Mouse (Mus musculus) adrenal gland, postnatal 36 days (tissue): ENCODE data around the gene Nol8. TPM values are rescaled to one million over a fixed set of nuclear protein-coding genes. Genes with fewer than 3 reads are reported as not detected.

Experiments used
- DNase-seq, 2 experiments: peaks; one replicate each; pipeline ENCODE4 v3.0.0; 2021; ENCODE audit warnings: mixed read lengths in 1 of 2
- long read RNA-seq, 2 experiments: library from polyadenylated mRNA; stranded (forward); transcript quantifications; one replicate each; pipeline ENCODE4 v2.0.0; 2021; ENCODE audit warnings: borderline sequencing depth in 2 of 2
- total RNA-seq, 2 experiments: library from RNA; stranded (reverse); gene quantifications; 2 replicates each; pipeline ENCODE4 v1.2.3; 2021

Gene Nol8
- total RNA-seq = 10 to 100 TPM; 24.5 to 25.4 TPM
- long read RNA-seq, experiment 1, full-length matches to known transcripts = 1 of 12 reads
- long read RNA-seq, experiment 1, partial matches to known transcripts = 7 of 12 reads
- long read RNA-seq, experiment 1, other reads (novel, unspliced or antisense) = 4 of 12 reads
- long read RNA-seq, experiment 2, full-length matches to known transcripts = 1 of 2 reads
- long read RNA-seq, experiment 2, partial matches to known transcripts = 1 of 2 reads
- long read RNA-seq, experiment 2, other reads (novel, unspliced or antisense) = 0 of 2 reads

DNA sequence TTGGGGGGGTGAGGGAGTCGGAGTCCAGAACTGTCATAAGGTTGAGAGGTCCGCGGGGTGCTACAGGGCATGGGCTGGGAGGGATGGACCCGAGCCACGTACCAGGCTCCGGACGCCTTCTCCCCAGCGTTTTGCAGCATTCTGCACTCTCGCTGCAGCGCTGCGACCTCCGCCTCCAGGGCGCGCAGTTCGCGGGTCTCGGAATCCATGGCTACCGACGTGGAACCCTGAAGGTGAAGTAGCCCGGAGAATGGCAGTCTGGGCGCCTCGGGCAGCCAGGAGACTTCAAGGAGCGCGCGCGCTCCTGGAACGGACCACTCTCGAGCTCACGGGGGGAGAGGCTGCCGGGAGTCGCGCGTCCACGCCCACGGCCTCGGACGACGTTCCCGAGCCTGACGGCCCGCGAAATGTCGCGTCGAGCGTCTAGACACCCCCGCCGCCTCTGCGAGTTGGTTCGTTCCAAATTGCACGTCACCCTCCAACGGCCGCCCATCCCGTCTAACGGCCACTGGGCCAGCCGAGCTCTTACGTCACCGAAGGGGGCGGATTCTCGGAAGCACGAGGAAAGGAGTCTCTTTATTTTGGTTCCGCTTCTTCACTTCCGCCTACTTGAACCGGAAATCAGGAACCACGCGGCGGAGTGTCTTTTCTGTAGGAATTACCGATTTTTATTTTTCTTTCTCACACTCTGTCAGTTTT, at the start of gene Nol8, which contains the start of gene Cenpp:
Gene Nol8 (plus strand): TSS at position 598 of the 699 bp plus-strand sequence.
Gene Cenpp (minus strand): TSS at position 305 of the 699 bp plus-strand sequence.
- DNase-seq = peak; percentile 99

DNA sequence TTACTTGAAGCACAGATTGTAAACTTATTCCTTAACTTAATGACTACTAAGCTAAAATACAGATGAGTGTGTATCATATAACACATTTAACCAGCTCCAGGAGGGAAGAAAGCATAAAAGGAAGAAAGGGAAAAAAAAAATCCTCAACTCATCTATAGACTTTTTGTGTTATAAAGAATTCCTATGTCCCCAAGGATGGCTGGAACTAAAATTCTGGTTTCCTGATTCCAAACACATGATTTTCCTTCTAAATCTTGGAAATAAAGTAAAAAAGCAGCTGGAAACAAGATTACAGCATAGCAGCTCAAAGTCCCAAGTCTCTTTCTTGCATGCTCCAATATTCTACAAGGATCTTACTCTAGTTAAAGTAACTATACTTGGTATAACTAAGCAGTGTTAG, 49.3 kb upstream of the Nol8 start:
- no peak for DNase-seq

DNA sequence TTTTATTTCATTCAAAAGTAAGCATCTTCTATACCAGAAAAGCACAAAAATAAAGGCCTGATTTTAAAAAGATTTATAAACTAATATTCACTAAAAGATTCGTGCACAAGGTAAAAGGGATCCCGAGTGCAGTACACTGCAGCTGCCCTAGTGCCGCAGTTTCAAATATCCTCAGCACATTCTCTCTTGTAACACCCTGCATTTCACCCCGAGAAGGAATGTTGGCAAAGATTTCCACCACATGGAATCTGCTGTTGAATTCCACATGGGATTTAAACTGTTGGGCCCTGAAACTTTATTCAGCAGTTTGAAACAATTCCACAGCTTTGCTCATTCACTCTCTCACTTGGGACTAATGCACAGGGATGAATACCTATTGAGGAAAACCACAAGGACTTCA, 45.2 kb upstream of the Nol8 start, which contains the start of gene Ogn:
Gene Ogn (plus strand): TSS at position 333 of the 400 bp plus-strand sequence.
- peak in 1 of 2 experiments; percentile 3 for DNase-seq

DNA sequence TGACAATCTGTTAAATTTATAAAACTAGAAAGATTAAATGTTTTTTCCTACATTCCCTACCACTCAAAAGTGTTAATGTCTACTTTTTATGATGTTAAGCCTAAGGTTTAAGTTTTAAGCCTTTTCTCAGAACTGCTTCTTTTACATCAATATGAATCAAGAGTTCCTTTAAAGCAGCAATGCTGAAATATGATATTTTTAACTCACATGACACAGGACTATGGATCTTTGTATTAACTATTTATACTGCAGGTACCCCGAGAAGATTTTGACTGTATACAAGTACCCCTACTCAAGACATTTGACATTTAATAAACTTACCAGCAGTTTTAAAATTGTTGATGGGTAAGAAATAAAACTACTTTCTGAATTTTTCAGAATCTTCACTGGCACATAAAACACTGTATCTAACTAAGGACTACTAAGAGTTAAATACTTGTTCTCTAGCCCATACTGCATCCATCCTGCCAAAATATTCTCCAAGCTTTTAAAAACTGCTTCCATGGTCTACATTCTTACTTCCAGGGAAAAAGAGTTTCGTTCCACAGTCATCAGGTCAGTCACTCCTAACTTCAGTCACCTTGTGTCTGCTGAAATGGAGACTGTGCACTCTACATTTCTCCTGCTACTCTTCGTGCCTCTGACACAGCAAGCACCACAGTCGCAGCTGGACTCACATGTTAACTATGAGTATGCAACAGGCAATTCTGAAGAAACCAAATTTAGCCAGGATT, 44.1 kb upstream of the Nol8 start:
- DNase-seq = no peak

DNA sequence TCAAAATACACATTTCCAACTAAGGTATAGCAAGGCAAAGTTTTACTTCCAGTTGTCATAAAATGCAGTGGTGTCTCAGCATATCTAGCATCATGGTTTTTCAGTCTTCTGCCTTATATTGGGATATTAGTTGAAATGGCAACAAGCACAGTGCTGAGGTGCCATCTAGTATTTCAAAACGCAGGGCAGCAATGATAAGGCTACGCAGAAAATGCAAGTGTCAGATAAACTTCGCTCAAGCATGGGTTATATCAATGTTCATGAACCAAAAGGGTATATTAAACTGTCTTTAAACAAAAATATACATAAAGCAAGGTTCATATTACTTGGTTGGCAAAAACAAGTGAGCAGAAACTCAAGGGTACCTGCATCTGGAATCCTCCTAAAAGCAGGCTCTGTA, 35.9 kb upstream of the Nol8 start:
- DNase-seq = no peak

DNA sequence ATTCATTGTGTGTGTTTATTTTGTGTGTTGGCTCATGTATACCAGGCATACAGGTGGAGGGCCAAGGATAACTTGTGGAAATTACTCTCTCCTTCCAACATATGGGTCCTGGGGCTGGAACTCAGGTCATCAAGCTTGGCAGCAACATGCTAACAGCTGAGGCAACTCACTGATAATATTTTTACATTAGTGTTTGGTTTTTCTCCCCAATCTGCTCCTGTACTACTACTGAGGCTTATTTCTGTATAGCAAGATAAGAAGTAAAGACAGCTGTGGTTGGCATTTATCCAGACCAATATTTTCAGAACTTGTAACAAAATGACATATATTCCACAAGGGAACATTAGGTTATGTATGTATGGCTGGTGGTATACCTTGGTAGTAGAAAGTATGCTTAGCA, 34.5 kb upstream of the Nol8 start:
- no peak for DNase-seq

DNA sequence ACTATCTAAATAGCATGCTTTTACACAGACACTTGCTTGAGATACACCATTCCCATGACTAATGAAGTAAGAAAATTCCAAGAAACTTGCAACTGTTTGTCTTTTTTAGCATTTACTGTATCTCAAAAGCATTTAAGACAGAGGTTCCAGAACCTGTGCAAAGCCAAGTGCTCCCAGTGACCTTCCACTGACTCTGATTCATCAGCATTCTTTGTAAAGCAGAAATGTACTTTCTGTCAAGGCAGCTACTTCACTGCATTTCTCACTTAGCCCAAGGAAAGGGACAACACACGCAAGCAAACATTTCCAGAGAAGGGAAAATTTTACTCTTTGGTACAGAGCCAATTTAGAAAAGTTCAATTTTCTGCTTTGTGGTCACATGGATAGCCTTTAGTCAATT, 29.7 kb upstream of the Nol8 start:
- peak; percentile 16 to 18 for DNase-seq

DNA sequence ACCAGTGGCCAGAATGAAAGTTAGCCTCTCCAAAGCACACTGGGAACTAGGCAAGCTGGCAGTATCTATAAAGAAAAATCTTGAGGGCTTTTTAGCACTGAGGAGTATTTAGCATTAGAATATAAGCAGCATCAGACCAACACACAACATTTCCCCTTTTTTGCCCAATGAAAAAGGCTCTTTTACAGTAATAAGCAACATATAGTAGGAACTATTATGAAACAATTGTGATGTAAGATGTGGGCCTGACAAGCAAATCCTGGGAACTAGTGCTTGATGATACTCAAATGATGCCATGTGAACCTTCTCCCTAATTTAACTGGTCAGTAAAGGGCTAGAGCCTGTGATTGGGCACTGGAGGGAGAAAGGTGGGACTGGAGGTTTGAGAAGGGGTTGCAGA, 24.7 kb upstream of the Nol8 start:
- no peak for DNase-seq

DNA sequence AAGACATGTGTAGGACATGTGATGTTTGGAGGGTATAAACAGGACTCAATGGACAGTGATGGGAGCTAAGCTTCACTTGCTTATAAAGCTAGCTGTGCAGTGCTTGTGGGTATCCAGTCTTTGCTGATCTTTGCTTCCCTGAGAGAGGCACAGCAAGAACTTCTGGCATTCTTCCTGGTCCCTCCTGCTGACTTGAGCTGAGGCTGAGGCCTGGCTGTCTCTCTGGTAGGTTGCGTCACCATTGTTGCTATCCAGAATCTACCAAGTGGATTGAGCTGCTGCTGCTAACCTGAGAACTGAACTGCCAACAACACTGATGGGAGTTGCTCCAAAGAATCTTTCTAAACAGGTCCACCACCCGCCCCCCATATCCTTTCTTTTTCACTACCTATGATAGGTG, 23.8 kb upstream of the Nol8 start:
- peak in 1 of 2 experiments; percentile 32 for DNase-seq

DNA sequence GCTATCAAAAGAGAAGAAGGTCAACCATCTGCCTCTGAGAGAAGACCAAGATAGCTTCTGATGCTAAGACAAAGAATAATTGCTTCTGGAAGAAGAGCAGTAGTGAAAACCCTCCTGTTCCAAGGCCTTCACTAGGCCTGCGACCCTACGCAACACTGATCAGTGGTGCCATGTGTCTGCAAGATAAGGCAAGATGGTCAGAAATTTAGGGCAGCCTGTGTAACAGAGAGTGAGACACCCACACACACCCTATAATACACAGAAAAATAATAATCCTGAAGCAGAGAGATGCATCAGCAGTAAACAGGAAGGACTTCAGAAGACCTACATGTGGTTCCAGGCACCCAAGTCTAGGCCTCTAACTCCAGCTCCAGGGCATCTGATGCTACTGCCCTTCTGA, 12.9 kb upstream of the Nol8 start:
- DNase-seq = no peak

DNA sequence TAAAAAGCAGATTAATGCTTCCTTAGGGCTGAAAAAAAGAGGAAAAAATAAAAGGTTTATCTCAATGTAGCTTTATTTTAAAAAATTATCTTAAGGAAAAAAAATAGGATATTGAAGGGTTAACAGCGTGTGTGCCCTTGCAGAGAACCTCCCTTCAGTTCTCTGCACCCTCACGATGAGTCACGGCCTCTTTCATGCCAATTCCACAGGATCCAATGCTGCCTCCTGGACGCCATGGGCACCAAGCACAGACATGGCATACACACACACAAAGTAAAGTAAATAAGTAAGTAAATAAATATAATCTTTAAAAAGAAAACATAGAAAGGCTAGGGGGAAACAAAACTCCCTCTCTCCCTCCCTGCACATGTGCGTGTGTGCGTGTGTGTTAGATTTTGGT, 10.2 kb upstream of the Nol8 start:
- DNase-seq = peak; percentile 60 to 63

DNA sequence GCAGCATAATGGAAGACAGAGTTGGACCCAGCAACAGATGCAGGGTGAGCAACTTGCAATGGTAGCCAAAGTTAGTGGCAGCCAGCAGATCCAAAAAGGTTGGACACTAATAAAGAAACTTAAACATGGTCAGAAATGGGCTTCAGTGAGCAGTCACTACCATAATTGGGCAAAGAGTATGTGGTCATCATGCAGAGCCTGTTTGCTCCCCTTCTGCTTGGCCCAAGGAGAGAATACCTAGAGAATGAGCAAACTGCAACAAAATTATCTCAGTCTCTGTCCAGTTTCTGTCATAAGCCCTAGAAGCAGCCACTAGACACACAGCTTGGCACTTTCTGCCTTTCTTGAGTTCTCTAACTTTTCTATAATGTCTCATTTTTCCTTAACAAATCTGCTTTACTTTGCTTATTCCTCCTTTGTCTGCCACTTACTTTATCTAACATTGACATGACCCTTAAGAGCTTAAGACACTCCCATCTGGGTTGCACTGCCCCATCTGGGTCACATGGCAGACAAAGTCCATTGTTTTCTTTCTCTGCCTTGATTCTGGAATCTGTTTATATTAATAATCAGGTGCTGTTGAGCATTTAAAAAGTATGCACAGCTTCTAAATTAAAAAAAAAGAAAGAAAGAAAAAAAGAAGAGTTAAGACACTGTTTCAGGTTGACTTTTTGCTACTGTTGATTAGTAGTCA, 9.1 kb upstream of the Nol8 start:
- no peak for DNase-seq

DNA sequence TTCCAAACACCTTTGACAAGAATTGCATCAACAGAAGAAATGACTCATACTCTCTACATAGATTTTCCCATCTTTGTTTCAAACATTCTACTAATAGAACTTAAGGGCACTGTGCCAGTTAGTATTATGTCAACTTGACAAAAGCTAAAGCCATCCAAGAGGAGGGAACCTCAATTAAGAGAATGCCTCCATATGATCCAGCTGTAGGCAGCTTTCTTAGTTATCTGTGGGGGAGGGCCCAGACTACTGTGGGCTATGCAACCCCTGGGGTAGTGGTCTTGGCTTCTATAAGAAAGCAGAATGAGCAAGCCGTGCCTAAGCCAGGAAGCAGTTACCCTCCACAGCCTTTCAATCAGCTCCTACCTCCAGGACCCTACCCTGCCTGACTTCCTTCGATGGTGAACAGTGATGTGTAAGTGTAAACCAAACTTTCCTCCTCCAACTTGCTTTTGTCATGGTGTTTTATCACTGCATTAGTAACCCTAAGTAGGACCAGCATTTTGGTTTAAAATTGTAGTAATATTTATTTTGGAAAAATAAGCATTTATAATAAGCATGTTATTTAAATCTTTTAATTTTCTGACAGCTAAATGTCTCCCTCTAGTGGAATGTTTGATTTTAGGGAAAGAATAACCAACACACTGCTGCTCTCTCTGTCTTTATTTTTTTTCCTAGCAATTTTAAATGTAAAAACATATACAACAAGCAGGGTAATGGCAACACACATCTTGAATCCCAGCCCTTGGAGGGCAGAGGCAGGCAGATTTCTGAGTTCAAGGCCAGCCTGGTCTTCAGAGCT, 7.9 kb upstream of the Nol8 start:
- DNase-seq = no peak

DNA sequence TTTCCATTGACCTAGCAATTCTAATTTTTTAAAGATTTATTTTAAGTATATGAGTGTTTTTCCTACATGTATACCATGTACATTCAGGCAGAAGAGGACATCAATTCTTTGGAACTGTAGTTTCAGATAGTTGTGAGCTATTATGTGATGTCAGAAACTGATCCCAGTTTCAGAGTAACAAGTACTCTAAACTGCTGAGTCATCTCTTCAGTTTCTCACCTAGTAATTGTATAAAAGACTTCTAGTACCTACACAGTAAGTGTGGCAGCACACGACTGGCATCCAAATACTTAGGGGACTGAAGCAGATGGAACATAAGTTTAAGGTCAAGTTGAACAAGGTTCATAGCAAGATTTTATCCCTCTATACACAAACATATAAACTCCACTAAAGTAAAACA, 6.9 kb upstream of the Nol8 start:
- no peak for DNase-seq

DNA sequence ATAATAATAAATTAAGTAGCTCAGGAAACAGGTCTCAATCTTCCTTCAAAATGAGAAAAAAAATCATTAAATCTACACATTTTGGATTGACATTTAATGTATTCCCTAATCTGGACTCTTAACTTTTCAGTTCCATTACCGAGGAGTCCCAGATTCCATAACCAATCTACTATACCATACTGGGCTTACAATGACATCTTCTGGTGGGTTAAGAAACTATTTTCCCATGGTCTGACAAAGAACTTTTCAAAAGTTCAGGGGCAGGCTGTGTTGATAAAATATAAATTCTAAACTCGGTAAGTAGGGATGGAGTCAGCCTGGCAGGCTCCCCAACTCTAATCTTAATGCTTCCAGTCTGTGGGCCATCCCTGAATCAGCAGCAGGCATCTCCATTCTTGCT, 1.7 kb upstream of the Nol8 start:
- no peak for DNase-seq

DNA sequence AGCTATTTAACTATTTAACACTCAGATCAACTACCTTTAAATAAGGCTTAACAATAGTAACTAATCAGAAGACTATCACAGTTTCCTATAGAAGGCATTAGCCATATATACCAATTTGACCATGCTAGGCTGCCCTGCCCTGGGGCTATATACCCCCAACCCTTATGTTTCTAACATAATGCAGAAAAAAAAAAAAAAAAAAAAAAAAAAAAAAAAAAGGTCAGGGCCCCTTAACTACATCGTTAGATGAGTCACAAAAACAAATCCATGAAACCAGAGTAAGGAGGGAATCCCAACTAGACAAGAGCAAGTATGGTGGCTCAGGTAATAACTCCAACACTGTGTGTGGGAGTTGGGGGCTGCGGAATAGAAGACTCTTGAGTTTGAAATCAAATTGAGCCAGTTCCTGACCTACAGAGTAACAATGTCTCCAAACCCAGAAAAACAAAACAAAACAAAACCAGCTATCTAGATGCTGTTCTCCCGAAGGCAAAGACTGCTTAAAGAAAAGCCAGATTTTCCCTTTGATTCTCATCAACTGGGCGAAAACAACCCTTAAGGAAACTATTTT, 1.0 kb upstream of the Nol8 start:
- DNase-seq = no peak

DNA sequence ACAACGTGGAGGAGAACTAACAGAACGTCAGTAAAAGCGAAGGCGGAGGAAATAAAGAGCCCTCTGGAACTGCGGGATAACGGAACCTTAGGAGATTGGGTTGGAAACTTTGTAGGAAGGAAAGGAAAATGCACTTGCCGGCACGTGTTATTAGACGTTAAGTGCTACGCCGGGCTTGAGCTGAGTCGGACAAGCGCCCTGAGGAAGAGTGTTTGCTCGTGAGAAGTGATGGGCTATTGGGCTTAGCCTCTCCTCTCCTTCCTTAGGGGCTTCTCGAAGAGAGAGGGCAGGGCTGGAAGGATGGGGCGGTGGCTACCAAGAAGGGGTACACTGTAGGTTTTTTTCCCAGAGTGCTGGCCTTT, 283 bp downstream of the Nol8 start:
- DNase-seq = peak; percentile 45 to 51

DNA sequence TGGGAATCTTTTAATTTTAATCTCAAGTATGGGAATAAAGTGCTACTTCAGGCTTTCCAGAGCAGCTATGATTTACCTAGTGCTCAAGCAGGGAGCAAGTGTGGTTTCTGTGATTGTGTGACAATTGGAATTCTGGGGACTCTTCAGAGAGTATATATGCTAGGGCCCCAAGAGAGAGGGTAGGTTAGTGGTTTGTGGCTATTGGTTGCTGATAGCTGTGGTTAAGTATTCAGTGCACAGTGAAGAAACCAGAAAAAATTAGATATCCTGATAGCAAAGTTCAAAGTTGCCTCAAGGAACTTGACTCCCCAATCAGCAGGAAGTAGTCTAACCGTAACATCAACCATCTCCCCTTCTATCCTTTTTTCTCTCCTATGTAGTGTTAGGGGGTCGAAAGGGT, 24.9 kb downstream of the Nol8 start:
- no peak for DNase-seq

DNA sequence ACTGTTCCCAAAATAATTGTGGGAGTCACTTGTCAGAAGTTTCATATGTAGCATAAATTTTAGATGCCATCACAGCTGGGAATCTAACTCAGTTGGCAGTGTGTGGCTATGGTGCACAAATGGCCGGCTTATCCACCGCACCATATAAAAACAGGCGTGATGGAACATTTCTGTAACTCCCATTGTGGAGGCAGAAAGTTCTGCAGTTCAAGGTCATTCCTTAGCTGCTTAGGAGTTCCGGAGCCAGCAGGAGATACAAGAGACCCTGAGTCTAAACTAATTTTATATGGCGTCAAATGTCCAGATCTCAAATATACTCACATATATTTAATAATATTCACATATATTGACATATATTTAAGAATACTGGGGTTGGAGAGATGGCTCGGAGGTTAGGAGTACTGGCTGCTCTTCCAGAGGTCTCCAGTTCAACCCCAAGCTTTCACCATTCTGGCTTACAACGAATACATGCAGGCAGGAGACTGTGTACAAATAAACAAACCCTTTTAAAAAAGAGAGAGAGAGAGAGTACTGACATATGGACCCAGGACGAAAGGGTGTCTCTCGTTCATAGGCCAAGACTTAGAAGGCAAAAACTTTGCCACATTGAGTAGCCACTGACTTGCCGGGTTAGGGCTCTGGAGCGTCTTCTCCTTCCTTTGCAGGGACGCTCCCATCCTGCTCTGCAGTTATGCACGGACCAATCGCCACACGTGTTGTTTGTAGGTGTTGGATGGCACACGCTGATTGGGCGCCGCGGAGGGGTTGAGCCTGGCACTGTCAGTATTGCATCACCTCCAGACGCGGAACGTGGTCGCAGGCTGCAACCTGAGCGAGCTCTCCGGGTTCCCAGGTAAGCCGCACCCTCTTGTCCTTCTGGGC, 28.7 kb downstream of the Nol8 start, which contains the start of gene Iars:
Gene Iars (plus strand): TSS at position 750 of the 882 bp plus-strand sequence.
- peak; percentile 96 to 100 for DNase-seq

DNA sequence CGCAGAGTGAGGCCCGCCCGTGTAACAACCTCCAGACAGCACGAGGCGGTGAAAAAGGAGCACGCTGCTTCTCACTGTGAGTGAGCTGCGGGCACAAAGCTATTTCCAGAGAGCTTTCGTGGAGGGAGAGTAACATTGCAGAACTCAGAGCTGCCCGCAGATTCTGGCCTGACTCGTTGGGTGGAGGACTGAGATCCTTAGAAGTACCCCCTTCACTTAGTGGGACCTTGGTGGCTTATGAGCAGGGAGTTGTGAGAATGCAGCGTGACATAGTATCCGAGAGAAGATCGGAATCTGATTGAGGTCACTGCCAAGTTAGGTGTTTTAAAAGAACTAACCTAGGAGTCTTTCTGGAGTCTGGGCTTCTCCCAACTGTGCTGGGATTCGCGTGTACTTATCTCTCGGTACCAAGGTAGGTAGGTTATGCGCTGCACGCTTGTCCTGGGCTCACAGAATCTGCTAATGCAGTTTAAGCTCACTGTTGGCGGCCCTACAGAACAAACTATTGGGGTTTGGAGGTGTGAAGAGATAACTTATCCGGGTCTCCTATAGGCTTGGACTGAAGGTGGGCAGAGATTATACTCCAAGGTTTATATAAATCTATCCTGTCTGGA, 29.5 kb downstream of the Nol8 start:
- peak in 1 of 2 experiments; percentile 8 for DNase-seq
